ENCODE assay signal across 8 mouse cellular contexts in the genomic region with DNA sequence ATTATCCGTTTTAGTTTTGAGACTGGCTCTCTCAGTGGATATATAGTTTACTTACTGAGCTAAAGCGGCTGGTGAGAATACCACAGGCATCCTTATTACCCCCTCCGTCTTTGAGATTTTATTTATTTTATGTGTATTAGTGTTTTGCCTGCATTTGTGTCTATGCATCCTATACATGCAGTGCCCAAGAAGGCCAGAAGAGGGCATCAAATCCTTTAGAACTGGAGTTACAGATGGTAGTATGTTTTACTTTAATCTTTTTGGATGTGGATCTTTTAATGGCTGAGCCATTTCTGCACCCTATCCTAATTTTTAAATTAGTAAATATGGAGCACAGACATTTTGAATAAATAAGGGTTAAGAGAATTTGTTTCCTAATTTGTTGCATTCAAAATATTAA.
A peak's percentile ranks its signal among the peaks of the same experiment; 100 is the strongest.
DNase-seq lines count a peak whose midpoint lies in the region; ATAC-seq lines count a peak whose summit lies in the region.

No protein-coding gene starts in this region.

- peak; percentile 65 for DNase-seq in neural tube, embryonic 10.5 days (ENCODE audit: extremely low spot score, low spot score)
- DNase-seq in adrenal gland, postnatal 25 days = peak; percentile 60
- peak; percentile 76 for DNase-seq in embryonic facial prominence, embryonic 11.5 days (ENCODE audit: low spot score)
- peak; percentile 41 to 80 for DNase-seq in kidney, adult 8-10 months
- peak; percentile 67 for DNase-seq in limb, embryonic 10.5 days (ENCODE audit: low spot score)
- peak; percentile 79 for DNase-seq in retina, postnatal 1 day
- peak; percentile 18 to 68 for DNase-seq in urinary bladder, postnatal 4 days (ENCODE audit: low spot score in 2 of 2)

- no peak overlapping the region for H3K4me3 ChIP-seq in neural tube, embryonic 15.5 days (replicated peaks)
- no peak overlapping the region for H3K4me3 ChIP-seq in embryonic facial prominence, embryonic 11.5 days (ENCODE audit: low read depth, low read length)
- H3K4me3 ChIP-seq in limb, embryonic 10.5 days = no peak overlapping the region

- H3K36me3 ChIP-seq in neural tube, embryonic 15.5 days = no peaks in the 10 kb centered on the region
- no peaks in the 10 kb centered on the region for H3K36me3 ChIP-seq in embryonic facial prominence, embryonic 11.5 days (replicated peaks; ENCODE audit: control insufficient read depth, insufficient read depth, low read depth, low read length)
- H3K36me3 ChIP-seq in limb, embryonic 10.5 days = no peaks in the 10 kb centered on the region

- no peak for ATAC-seq in neural tube, embryonic 15.5 days (ENCODE audit: low FRiP score)
- ATAC-seq in embryonic facial prominence, embryonic 11.5 days (replicated peaks; ENCODE audit: insufficient number of reproducible peaks, low FRiP score, low TSS enrichment, low read depth) = no peak

- WGBS in neural tube, embryonic 15.5 days = 16% methylated on average over 3 of the region's 3 CpGs
- 21% methylated on average over 3 of the region's 3 CpGs for WGBS in embryonic facial prominence, embryonic 11.5 days
- WGBS in limb, embryonic 10.5 days = 20% methylated on average over 3 of the region's 3 CpGs

- H3K27me3 ChIP-seq in neural tube, embryonic 15.5 days (replicated peaks) = no peaks in the 10 kb centered on the region
- no peaks in the 10 kb centered on the region for H3K27me3 ChIP-seq in embryonic facial prominence, embryonic 11.5 days (ENCODE audit: control insufficient read depth, insufficient read depth, low read length)
- no peaks in the 10 kb centered on the region for H3K27me3 ChIP-seq in limb, embryonic 10.5 days (ENCODE audit: low read depth, poor library complexity, severe bottlenecking)

- no peak overlapping the region for H3K4me2 ChIP-seq in neural tube, embryonic 15.5 days
- no peak overlapping the region for H3K4me2 ChIP-seq in embryonic facial prominence, embryonic 11.5 days (ENCODE audit: low read depth, low read length)

- no peaks in the 10 kb centered on the region for H3K9me3 ChIP-seq in neural tube, embryonic 15.5 days (replicated peaks)
- no peaks in the 10 kb centered on the region for H3K9me3 ChIP-seq in embryonic facial prominence, embryonic 11.5 days (replicated peaks; ENCODE audit: control insufficient read depth, low read length)
- H3K9me3 ChIP-seq in limb, embryonic 10.5 days (replicated peaks) = no peaks in the 10 kb centered on the region

- H3K9ac ChIP-seq in neural tube, embryonic 15.5 days (replicated peaks) = no peak overlapping the region
- H3K9ac ChIP-seq in embryonic facial prominence, embryonic 11.5 days (replicated peaks; ENCODE audit: low read length) = no peak overlapping the region

- H3K4me1 ChIP-seq in neural tube, embryonic 15.5 days = no peaks in the 10 kb centered on the region
- no peaks in the 10 kb centered on the region for H3K4me1 ChIP-seq in embryonic facial prominence, embryonic 11.5 days (ENCODE audit: control insufficient read depth, insufficient read depth, low read length)
- no peaks in the 10 kb centered on the region for H3K4me1 ChIP-seq in limb, embryonic 10.5 days

- no peak overlapping the region for H3K27ac ChIP-seq in neural tube, embryonic 15.5 days (replicated peaks)
- H3K27ac ChIP-seq in embryonic facial prominence, embryonic 11.5 days (replicated peaks; ENCODE audit: low read depth, low read length) = no peak overlapping the region
- H3K27ac ChIP-seq in limb, embryonic 10.5 days = no peak overlapping the region
